9 mouse cellular contexts compared by ENCODE assay signal in the genomic region with DNA sequence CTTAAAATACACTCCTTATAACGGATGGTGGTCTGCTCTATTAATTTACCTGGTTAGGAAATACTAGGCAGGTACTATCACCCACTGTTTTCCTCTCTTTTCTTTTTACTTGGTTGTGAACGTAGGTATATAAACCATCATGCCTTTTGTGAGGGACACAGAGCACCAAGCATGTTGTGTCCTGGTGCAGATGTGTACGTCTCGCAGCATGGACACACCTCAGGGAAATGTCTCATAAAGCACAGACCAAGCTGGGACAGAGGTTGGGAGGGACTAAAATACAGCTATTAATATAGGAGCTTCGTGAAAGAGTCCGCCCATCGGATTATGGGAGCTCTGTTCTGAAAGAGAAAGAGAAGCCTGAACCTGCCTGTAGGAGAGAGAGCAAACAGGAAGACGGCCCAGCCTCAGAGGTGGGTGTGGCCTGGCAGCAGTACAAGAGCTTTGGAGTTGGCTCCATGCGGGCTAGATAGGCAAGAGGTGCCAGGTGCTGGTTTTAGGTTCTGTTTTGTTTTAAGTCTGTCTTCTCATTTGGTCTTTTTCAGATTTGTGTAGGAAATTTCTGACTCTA. TPM values are rescaled to one million over a fixed set of nuclear protein-coding genes. Genes with fewer than 3 reads are reported as not detected.
DNase-seq lines count a peak whose midpoint lies in the region; ATAC-seq and TF ChIP-seq lines count a peak whose summit lies in the region.
"Had no signal": no experiment of that assay in that cellular context is flagged by ENCODE, and none has a peak within 500 bp of the region (broad histone marks: within the 10 kb centered on the region; RNA-seq: fewer than 3 reads in every experiment).

No protein-coding gene starts in this region.

- peak overlapping the region; percentile 30 for H3K4me3 ChIP-seq in gastrocnemius, adult 2 months
- H3K4me3 ChIP-seq in CH12.LX (replicated peaks in 1 of 3; ENCODE audit: low read depth in 2 of 3, low read length in 2 of 3, poor library complexity in 1 of 3) = peak overlapping the region in 2 of 3 experiments; percentile 27 to 41
- H3K4me3 ChIP-seq in intestine, postnatal 0 days (ENCODE audit: low read depth, low read length) = no peak overlapping the region
- no peak overlapping the region for H3K4me3 ChIP-seq in midbrain, embryonic 13.5 days (replicated peaks)

- intact Hi-C loops in gastrocnemius, adult 2 months (cut with DNase I) = no loop called here

- H3K36me3 ChIP-seq in CH12.LX (replicated peaks in 1 of 2; ENCODE audit: control insufficient read depth in 1 of 2, insufficient read depth in 1 of 2, low read length in 1 of 2) = no peaks in the 10 kb centered on the region
- no peaks in the 10 kb centered on the region for H3K36me3 ChIP-seq in intestine, postnatal 0 days (ENCODE audit: control insufficient read depth, insufficient read depth)
- H3K36me3 ChIP-seq in midbrain, embryonic 13.5 days = no peaks in the 10 kb centered on the region

- peak; percentile 76 for ATAC-seq in intestine, postnatal 0 days
- no peak for ATAC-seq in midbrain, embryonic 13.5 days

- peak overlapping the region; percentile 90 for H3K4me2 ChIP-seq in CH12.LX (ENCODE audit: insufficient read depth, low read depth, poor library complexity, severe bottlenecking)
- peak overlapping the region; percentile 43 for H3K4me2 ChIP-seq in intestine, postnatal 0 days (replicated peaks; ENCODE audit: low read depth)
- H3K4me2 ChIP-seq in midbrain, embryonic 13.5 days (replicated peaks) = no peak overlapping the region

- in situ Hi-C loops in CH12.LX (cut with MboI; ENCODE audit: low pct_ligation_motif_present, low pct_unique_long_range_greater_than_20kb, low sequenced_read_pairs) = loop anchor here (5.0 kb wide), 1 partner anchor 55 kb away; no protein-coding TSS in a partner anchor

- dilution Hi-C loops in CH12.LX (cut with MboI; ENCODE audit: extremely low pct_ligation_motif_present, extremely low pct_unique_long_range_greater_than_20kb, low sequenced_read_pairs) = no loop called here

- H3K4me1 ChIP-seq in CH12.LX (ENCODE audit: control insufficient read depth in 1 of 2, insufficient read depth in 2 of 2) = peaks cover 4 to 41% of the 10 kb centered on the region in 2 experiments
- H3K4me1 ChIP-seq in intestine, postnatal 0 days (replicated peaks; ENCODE audit: control insufficient read depth, insufficient read depth, low read length) = no peaks in the 10 kb centered on the region
- H3K4me1 ChIP-seq in midbrain, embryonic 13.5 days (replicated peaks) = peaks cover 12% of the 10 kb centered on the region

- peaks cover 3% of the 10 kb centered on the region for H3K9me3 ChIP-seq in CH12.LX (replicated peaks; ENCODE audit: low read length)
- no peaks in the 10 kb centered on the region for H3K9me3 ChIP-seq in intestine, postnatal 0 days (ENCODE audit: control insufficient read depth)
- H3K9me3 ChIP-seq in midbrain, embryonic 13.5 days = no peaks in the 10 kb centered on the region

- no peak for TF ChIP-seq CTCF in gastrocnemius, adult 2 months (IDR thresholded peaks at IDR 0.05)
- no peak for TF ChIP-seq CTCF in CH12.LX (conservative IDR thresholded peaks at IDR 0.05 in 1 of 2, IDR thresholded peaks at IDR 0.05 in 1 of 2; ENCODE audit: low read depth in 2 of 2, low read length in 2 of 2)
- TF ChIP-seq CTCF in intestine, postnatal 0 days (IDR thresholded peaks at IDR 0.05; ENCODE audit: low read depth) = 0 out of 2 replicates have a peak, but pooled peaks have one; percentile 9

- no peak for TF ChIP-seq EP300 in CH12.LX (IDR thresholded peaks at IDR 0.05; ENCODE audit: low read length)

- H3K79me2 ChIP-seq in CH12.LX (replicated peaks; ENCODE audit: control insufficient read depth, extremely low read depth, insufficient read depth, poor library complexity, severe bottlenecking) = no peaks in the 10 kb centered on the region

- peak overlapping the region; percentile 95 for H3K9ac ChIP-seq in CH12.LX (ENCODE audit: insufficient read depth, low read depth)
- no peak overlapping the region for H3K9ac ChIP-seq in intestine, postnatal 0 days (ENCODE audit: low read depth, low read length)
- no peak overlapping the region for H3K9ac ChIP-seq in midbrain, embryonic 13.5 days (replicated peaks)

- TF ChIP-seq POLR2A in CH12.LX (IDR thresholded peaks at IDR 0.05; ENCODE audit: low read depth, low read length) = peak; percentile 84

- H3K27ac ChIP-seq in gastrocnemius, adult 2 months = peak overlapping the region; percentile 31
- peak overlapping the region; percentile 92 for H3K27ac ChIP-seq in CH12.LX (ENCODE audit: insufficient read depth, low read depth)
- H3K27ac ChIP-seq in intestine, postnatal 0 days (ENCODE audit: low read depth, low read length) = no peak overlapping the region
- no peak overlapping the region for H3K27ac ChIP-seq in midbrain, embryonic 13.5 days

- 38% methylated on average over 9 of the region's 9 CpGs for WGBS in intestine, postnatal 0 days
- WGBS in midbrain, embryonic 13.5 days = 68% methylated on average over 9 of the region's 9 CpGs

- no peak; the same call in 1 of the 2 replicates for TF ChIP-seq RAD21 in CH12.LX (IDR thresholded peaks at IDR 0.05; ENCODE audit: low read depth, low read length)

- peak; percentile 55 for DNase-seq in gastrocnemius, adult 2 months
- no peak for DNase-seq in gastrocnemius, adult 8-10 months (ENCODE audit: low spot score in 2 of 2)
- peak; percentile 83 for DNase-seq in CH12.LX (ENCODE audit: extremely low read depth)
- DNase-seq in cerebellum, postnatal 36 days = peak; percentile 61 to 69
- peak; percentile 78 for DNase-seq in lung, postnatal 25 days (ENCODE audit: low spot score)
- peak; percentile 86 for DNase-seq in thymus, postnatal 14 days

- H3K27me3 ChIP-seq in CH12.LX (replicated peaks) = no peaks in the 10 kb centered on the region
- H3K27me3 ChIP-seq in intestine, postnatal 0 days (replicated peaks; ENCODE audit: control insufficient read depth, insufficient read depth, low read length) = no peaks in the 10 kb centered on the region
- H3K27me3 ChIP-seq in midbrain, embryonic 13.5 days = no peaks in the 10 kb centered on the region

TF ChIP-seq in CH12.LX, 34 proteins besides CTCF, POLR2A, EP300 and RAD21:
- TF ChIP-seq CHD2 (IDR thresholded peaks at IDR 0.05; ENCODE audit: low read length) (no peak), MYC (IDR thresholded peaks at IDR 0.05; ENCODE audit: low read depth, low read length) (0 out of 2 replicates have a peak, but pooled peaks have one; percentile 43), MEF2A (IDR thresholded peaks at IDR 0.05; ENCODE audit: borderline replicate concordance, low read depth, low read length) (no peak), POLR2AphosphoS2 (IDR thresholded peaks at IDR 0.05; ENCODE audit: low read depth, low read length) (peak; percentile 29; the same call in 1 of the 2 replicates), NELFE (IDR thresholded peaks at IDR 0.05; ENCODE audit: low read depth, low read length) (peak; percentile 38), MAZ (IDR thresholded peaks at IDR 0.05; ENCODE audit: low read depth, low read length) (0 out of 2 replicates have a peak, but pooled peaks have one; percentile 38), MAFK (IDR thresholded peaks at IDR 0.05; ENCODE audit: insufficient replicate concordance, low read length) (no peak), TCF12 (IDR thresholded peaks at IDR 0.05; ENCODE audit: low read depth, low read length) (peak; percentile 68), ELF1 (IDR thresholded peaks at IDR 0.05; ENCODE audit: low read depth, low read length) (peak; percentile 83), ZKSCAN1 (IDR thresholded peaks at IDR 0.05; ENCODE audit: borderline replicate concordance, low read depth, low read length) (no peak), TBP (conservative IDR thresholded peaks at IDR 0.05; ENCODE audit: low read depth, low read length) (peak; percentile 85), RCOR1 (conservative IDR thresholded peaks at IDR 0.05; ENCODE audit: low read depth, low read length) (no peak), ZMIZ1 (IDR thresholded peaks at IDR 0.05; ENCODE audit: low read depth, low read length) (peak; percentile 76), BHLHE40 (IDR thresholded peaks at IDR 0.05; ENCODE audit: low read depth, low read length) (no peak), UBTF (IDR thresholded peaks at IDR 0.05; ENCODE audit: low read depth, low read length) (no peak), USF2 (conservative IDR thresholded peaks at IDR 0.05; ENCODE audit: low read depth, low read length) (no peak), CHD1 (IDR thresholded peaks at IDR 0.05; ENCODE audit: low read depth, low read length) (no peak), ZNF384 (IDR thresholded peaks at IDR 0.05; ENCODE audit: low read depth, low read length) (no peak), IRF4 (IDR thresholded peaks at IDR 0.05; ENCODE audit: low read depth, low read length) (peak; percentile 40; the same call in 1 of the 2 replicates), SIN3A (IDR thresholded peaks at IDR 0.05; ENCODE audit: low read length) (0 out of 2 replicates have a peak, but pooled peaks have one; percentile 26)

RNA-seq across cellular contexts. Expression of a gene that starts 10.4 kb away (rescaled TPM):
- total RNA-seq in gastrocnemius, adult 2 months (2021) = not detected
- not detected for total RNA-seq in gastrocnemius, adult 8-10 months (2022)
- total RNA-seq in CH12.LX (2012; rRNA removed) (not detected in 2 replicates), CH12.LX (2014; rRNA removed) (not detected in 2 replicates)
- not detected in 2 replicates for polyA plus RNA-seq in CH12.LX (2012; ENCODE audit: insufficient read length, low read depth)
- polyA plus RNA-seq in intestine, postnatal 0 days (2015; fragmentation: Nextera tagmentation; extraction: Ambion mirVana) = not detected in 2 replicates
- polyA plus RNA-seq in midbrain, embryonic 13.5 days (2015; fragmentation: Nextera tagmentation; extraction: Ambion mirVana) = not detected in 2 replicates
- polyA plus RNA-seq: neural tube, embryonic 11.5 days had no signal

RNA-seq across cellular contexts. Expression of a gene that starts 16.6 kb away (rescaled TPM):
- total RNA-seq in gastrocnemius, adult 2 months (2021) = 10 to 100 TPM; 20.7 to 23.2 TPM
- 10 to 100 TPM; 16.5 to 19.1 (median 18.7) TPM for total RNA-seq in gastrocnemius, adult 8-10 months (2022)
- total RNA-seq in CH12.LX (2012; rRNA removed) (37.7 and 41.8 TPM in 2 replicates), CH12.LX (2014; rRNA removed) (86.8 and 95.7 TPM in 2 replicates)
- 33.8 and 40.4 TPM in 2 replicates for polyA plus RNA-seq in CH12.LX (2012; ENCODE audit: insufficient read length, low read depth)
- 25.4 and 28.0 TPM in 2 replicates for polyA plus RNA-seq in intestine, postnatal 0 days (2015; fragmentation: Nextera tagmentation; extraction: Ambion mirVana)
- 53.2 and 56.1 TPM in 2 replicates for polyA plus RNA-seq in midbrain, embryonic 13.5 days (2015; fragmentation: Nextera tagmentation; extraction: Ambion mirVana)

Comparison
In these comparisons a context has a peak if more than half of its experiments do, and no peak if none do; other contexts are left out.
1. DNase-seq: peak in gastrocnemius, adult 2 months (single experiment), CH12.LX (single experiment), cerebellum, postnatal 36 days (2 of 2), lung, postnatal 25 days (single experiment) and thymus, postnatal 14 days (single experiment); none in gastrocnemius, adult 8-10 months (0 of 2).
2. H3K27ac ChIP-seq: peak in gastrocnemius, adult 2 months (single experiment) and CH12.LX (single experiment); none in intestine, postnatal 0 days (single experiment) and midbrain, embryonic 13.5 days (single experiment).
3. H3K4me3 ChIP-seq: peak in gastrocnemius, adult 2 months (single experiment) and CH12.LX (2 of 3); none in intestine, postnatal 0 days (single experiment) and midbrain, embryonic 13.5 days (single experiment).